Comparison of ENCODE assay signal across 12 mouse cellular contexts in the genomic region with DNA sequence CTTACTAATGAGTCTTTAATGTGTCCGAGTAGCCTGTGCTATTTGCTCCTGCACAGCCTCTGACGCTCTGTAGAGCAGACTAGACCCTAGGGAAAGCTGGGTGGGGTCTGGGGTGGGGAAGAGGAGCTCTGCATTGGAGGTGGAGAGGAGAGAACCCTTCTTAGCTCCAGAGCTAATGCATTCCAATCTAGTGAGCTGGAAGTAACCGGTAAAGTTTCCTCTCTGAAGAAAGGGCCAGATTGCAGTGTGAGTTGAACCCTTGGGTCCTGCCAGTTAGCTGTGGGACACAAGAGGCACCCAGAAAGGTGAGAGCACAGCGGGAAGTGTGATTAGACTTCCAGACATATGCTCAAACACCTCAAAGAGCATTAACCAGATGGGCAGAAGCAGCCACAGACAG. TPM values are rescaled to one million over a fixed set of nuclear protein-coding genes. Genes with fewer than 3 reads are reported as not detected.
DNase-seq lines count a peak whose midpoint lies in the region; ATAC-seq and TF ChIP-seq lines count a peak whose summit lies in the region.
"Had no signal": no experiment of that assay in that cellular context is flagged by ENCODE, and none has a peak within 500 bp of the region (broad histone marks: within the 10 kb centered on the region; RNA-seq: fewer than 3 reads in every experiment).

No protein-coding gene starts in this region.

- H3K9ac ChIP-seq in neural tube, embryonic 11.5 days (ENCODE audit: low read length), result no peak overlapping the region
- H3K9ac ChIP-seq in neural tube, embryonic 15.5 days (replicated peaks), result no peak overlapping the region
- H3K9ac ChIP-seq in hindbrain, embryonic 13.5 days, result no peak overlapping the region

- H3K9me3 ChIP-seq in neural tube, embryonic 11.5 days (ENCODE audit: control insufficient read depth, low read length), result no peaks in the 10 kb centered on the region
- H3K9me3 ChIP-seq in neural tube, embryonic 15.5 days (replicated peaks), result no peaks in the 10 kb centered on the region
- H3K9me3 ChIP-seq in hindbrain, embryonic 13.5 days, result no peaks in the 10 kb centered on the region

- peaks cover 34% of the 10 kb centered on the region for H3K4me1 ChIP-seq in cerebellum, adult 2 months (ENCODE audit: control insufficient read depth, insufficient read depth, low read length)
- peaks cover 19% of the 10 kb centered on the region for H3K4me1 ChIP-seq in neural tube, embryonic 11.5 days (ENCODE audit: control insufficient read depth, insufficient read depth, low read length)
- peaks cover 48% of the 10 kb centered on the region for H3K4me1 ChIP-seq in neural tube, embryonic 15.5 days
- peaks cover 73% of the 10 kb centered on the region for H3K4me1 ChIP-seq in hindbrain, embryonic 13.5 days (replicated peaks)

- no peak for TF ChIP-seq POLR2A in cerebellum, adult 2 months (IDR thresholded peaks at IDR 0.05; ENCODE audit: borderline replicate concordance, insufficient read depth, low read length)

- no peaks in the 10 kb centered on the region for H3K36me3 ChIP-seq in neural tube, embryonic 11.5 days (ENCODE audit: control insufficient read depth, insufficient read depth, low read length)
- no peaks in the 10 kb centered on the region for H3K36me3 ChIP-seq in neural tube, embryonic 15.5 days
- no peaks in the 10 kb centered on the region for H3K36me3 ChIP-seq in hindbrain, embryonic 13.5 days

- no peak overlapping the region for H3K27ac ChIP-seq in cerebellum, adult 2 months (ENCODE audit: insufficient read depth, low read length)
- H3K27ac ChIP-seq in neural tube, embryonic 11.5 days (ENCODE audit: low read depth, low read length), result no peak overlapping the region; the same call in 1 of the 2 replicates
- no peak overlapping the region for H3K27ac ChIP-seq in neural tube, embryonic 15.5 days (replicated peaks)
- H3K27ac ChIP-seq in hindbrain, embryonic 13.5 days, result peak overlapping the region; percentile 75

- DNase-seq in cerebellum, adult 9-10 months, result peak; percentile 8
- no peak for DNase-seq in cerebellum, adult 2 months
- no peak for DNase-seq in neural tube, embryonic 11.5 days (ENCODE audit: low spot score)
- no peak for DNase-seq in spleen, postnatal 10 days (ENCODE audit: low spot score in 2 of 2)
- no peak for DNase-seq in ovary, postnatal 10 days (ENCODE audit: low spot score)
- no peak for DNase-seq in testis, postnatal 10 days (ENCODE audit: low spot score)
- DNase-seq: adrenal gland, adult 2 months; cerebellum, adult 18-20 months; kidney, adult 9 months had no signal

- no peak overlapping the region for H3K4me3 ChIP-seq in cerebellum, adult 2 months (replicated peaks; ENCODE audit: insufficient read depth, low read depth, low read length)
- no peak overlapping the region for H3K4me3 ChIP-seq in neural tube, embryonic 11.5 days (ENCODE audit: low read depth, low read length)
- H3K4me3 ChIP-seq in neural tube, embryonic 15.5 days (replicated peaks), result no peak overlapping the region
- H3K4me3 ChIP-seq in hindbrain, embryonic 13.5 days, result no peak overlapping the region

- H3K4me2 ChIP-seq in neural tube, embryonic 11.5 days (ENCODE audit: low read depth), result no peak overlapping the region
- no peak overlapping the region for H3K4me2 ChIP-seq in neural tube, embryonic 15.5 days
- no peak overlapping the region for H3K4me2 ChIP-seq in hindbrain, embryonic 13.5 days
- H3K4me2 ChIP-seq: liver, embryonic 11.5 days had no signal

- no peak for TF ChIP-seq CTCF in cerebellum, adult 2 months (IDR thresholded peaks at IDR 0.05; ENCODE audit: borderline replicate concordance, insufficient read depth, low read depth, low read length)

- ATAC-seq in neural tube, embryonic 11.5 days (ENCODE audit: insufficient read depth, low FRiP score, low TSS enrichment), result peak; percentile 41; the same call in 1 of the 2 replicates
- no peak for ATAC-seq in neural tube, embryonic 15.5 days (ENCODE audit: low FRiP score)
- ATAC-seq in hindbrain, embryonic 13.5 days (ENCODE audit: low FRiP score), result no peak; the same call in 1 of the 2 replicates

- WGBS in cerebellum, adult 2 months, result 58% methylated on average over 4 of the region's 4 CpGs
- 25% methylated on average over 4 of the region's 4 CpGs for WGBS in neural tube, embryonic 11.5 days
- WGBS in neural tube, embryonic 15.5 days, result 21% methylated on average over 4 of the region's 4 CpGs
- 26% methylated on average over 4 of the region's 4 CpGs for WGBS in hindbrain, embryonic 13.5 days

- no peaks in the 10 kb centered on the region for H3K27me3 ChIP-seq in cerebellum, adult 2 months (ENCODE audit: control insufficient read depth, insufficient read depth, low read length)
- H3K27me3 ChIP-seq in neural tube, embryonic 11.5 days (ENCODE audit: control insufficient read depth, insufficient read depth, low read length), result no peaks in the 10 kb centered on the region
- H3K27me3 ChIP-seq in neural tube, embryonic 15.5 days (replicated peaks), result no peaks in the 10 kb centered on the region
- H3K27me3 ChIP-seq in hindbrain, embryonic 13.5 days, result 0 out of 2 replicates have a peak, but pooled peaks cover 10% of the 10 kb centered on the region

RNA-seq across cellular contexts. Expression of a gene that starts 6.7 kb away (rescaled TPM):
- polyA plus RNA-seq in cerebellum, adult 2 months (2012; rRNA removed), result 25.1 and 29.6 TPM in 2 replicates
- polyA plus RNA-seq in neural tube, embryonic 11.5 days (2014; fragmentation: Nextera tagmentation; extraction: Ambion mirVana), result 1.3 and 2.5 TPM in 2 replicates
- 7.5 TPM in 2 replicates for polyA plus RNA-seq in neural tube, embryonic 15.5 days (2015; fragmentation: Nextera tagmentation; extraction: Ambion mirVana)
- 5.1 and 5.4 TPM in 2 replicates for polyA plus RNA-seq in hindbrain, embryonic 13.5 days (2015; fragmentation: Nextera tagmentation; extraction: Ambion mirVana)

RNA-seq across cellular contexts. Expression of a gene that starts 24.2 kb away (rescaled TPM):
- polyA plus RNA-seq in cerebellum, adult 2 months (2012; rRNA removed), result 2.9 and 3.3 TPM in 2 replicates
- polyA plus RNA-seq in neural tube, embryonic 11.5 days (2014; fragmentation: Nextera tagmentation; extraction: Ambion mirVana), result 24.4 and 25.4 TPM in 2 replicates
- polyA plus RNA-seq in neural tube, embryonic 15.5 days (2015; fragmentation: Nextera tagmentation; extraction: Ambion mirVana), result 6.6 and 7.1 TPM in 2 replicates
- polyA plus RNA-seq in hindbrain, embryonic 13.5 days (2015; fragmentation: Nextera tagmentation; extraction: Ambion mirVana), result 17.6 and 22.5 TPM in 2 replicates
